Mouse (Mus musculus): Measurements from ENCODE around the gene Vmn1r3. TPM values are rescaled to one million over a fixed set of nuclear protein-coding genes. Genes with fewer than 3 reads are reported as not detected.
"Not testable (repeated sequence)": the region's sequence is repeated elsewhere in the genome, so short reads cannot be mapped to it uniquely, and the experiment has no call there.

Gene Vmn1r3
- not detected in 2 replicates for polyA plus RNA-seq (2014; fragmentation: Nextera tagmentation; extraction: Ambion mirVana)

DNA sequence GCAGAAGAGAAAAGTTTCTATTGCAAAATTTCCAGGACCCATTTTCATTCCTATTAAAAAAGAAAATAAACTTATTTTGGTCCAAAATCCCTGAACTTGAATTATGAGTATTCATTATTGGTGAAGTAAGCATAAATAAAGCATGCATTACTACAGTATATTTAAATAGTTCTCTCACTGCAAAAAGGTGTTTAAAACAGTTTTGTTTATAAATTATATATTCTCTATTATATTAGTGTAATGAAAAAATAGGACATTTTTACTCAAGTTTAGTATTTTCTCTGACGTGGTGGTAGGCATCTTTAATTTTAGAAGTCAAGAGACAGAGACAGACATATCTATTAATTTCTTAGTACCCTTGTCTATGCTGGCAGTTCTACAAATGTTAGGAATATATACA lies at the start of gene Vmn1r3:
Vmn1r3 (minus strand) TSS at position 101 of the 400 bp plus-strand sequence.
- not testable (repeated sequence) for H3K9ac ChIP-seq (ENCODE audit: low read depth, low read length); DNase-seq (ENCODE audit: low spot score); H3K4me3 ChIP-seq (ENCODE audit: low read depth, low read length); H3K27me3 ChIP-seq (replicated peaks; ENCODE audit: control insufficient read depth, insufficient read depth, low read length); H3K27ac ChIP-seq (replicated peaks; ENCODE audit: low read depth, low read length); H3K4me2 ChIP-seq (ENCODE audit: low read depth, low read length); H3K36me3 ChIP-seq (ENCODE audit: control insufficient read depth, insufficient read depth, low read length); ATAC-seq (ENCODE audit: low read depth); H3K4me1 ChIP-seq (ENCODE audit: control insufficient read depth, insufficient read depth, low read length)
- H3K9me3 ChIP-seq (ENCODE audit: control insufficient read depth, low read length), result peaks cover 17% of the 10 kb centered on the region
- WGBS, result 72% methylated on average over 1 of the region's 1 CpGs

- no peaks in the 10 kb centered on the region for H3K36me3 ChIP-seq (ENCODE audit: control insufficient read depth, insufficient read depth, low read length)
- ATAC-seq (ENCODE audit: low read depth), result no peak
- DNase-seq (ENCODE audit: low spot score), result peak; percentile 70
- WGBS, result 70% methylated on average over 6 of the region's 6 CpGs
- H3K27me3 ChIP-seq (replicated peaks; ENCODE audit: control insufficient read depth, insufficient read depth, low read length), result no peaks in the 10 kb centered on the region; the same call in 1 of the 2 replicates
- no peak overlapping the region for H3K4me3 ChIP-seq (ENCODE audit: low read depth, low read length)
- H3K4me2 ChIP-seq (ENCODE audit: low read depth, low read length), result no peak overlapping the region
- H3K4me1 ChIP-seq (ENCODE audit: control insufficient read depth, insufficient read depth, low read length), result no peaks in the 10 kb centered on the region
- no peak overlapping the region for H3K27ac ChIP-seq (replicated peaks; ENCODE audit: low read depth, low read length)
- no peak overlapping the region for H3K9ac ChIP-seq (ENCODE audit: low read depth, low read length)
- H3K9me3 ChIP-seq (ENCODE audit: control insufficient read depth, low read length), result peaks cover 17% of the 10 kb centered on the region
Measured at GRCm38 (mm10) chr4:3232053-3232452, 46.9 kb upstream of the Vmn1r3 start.

DNA sequence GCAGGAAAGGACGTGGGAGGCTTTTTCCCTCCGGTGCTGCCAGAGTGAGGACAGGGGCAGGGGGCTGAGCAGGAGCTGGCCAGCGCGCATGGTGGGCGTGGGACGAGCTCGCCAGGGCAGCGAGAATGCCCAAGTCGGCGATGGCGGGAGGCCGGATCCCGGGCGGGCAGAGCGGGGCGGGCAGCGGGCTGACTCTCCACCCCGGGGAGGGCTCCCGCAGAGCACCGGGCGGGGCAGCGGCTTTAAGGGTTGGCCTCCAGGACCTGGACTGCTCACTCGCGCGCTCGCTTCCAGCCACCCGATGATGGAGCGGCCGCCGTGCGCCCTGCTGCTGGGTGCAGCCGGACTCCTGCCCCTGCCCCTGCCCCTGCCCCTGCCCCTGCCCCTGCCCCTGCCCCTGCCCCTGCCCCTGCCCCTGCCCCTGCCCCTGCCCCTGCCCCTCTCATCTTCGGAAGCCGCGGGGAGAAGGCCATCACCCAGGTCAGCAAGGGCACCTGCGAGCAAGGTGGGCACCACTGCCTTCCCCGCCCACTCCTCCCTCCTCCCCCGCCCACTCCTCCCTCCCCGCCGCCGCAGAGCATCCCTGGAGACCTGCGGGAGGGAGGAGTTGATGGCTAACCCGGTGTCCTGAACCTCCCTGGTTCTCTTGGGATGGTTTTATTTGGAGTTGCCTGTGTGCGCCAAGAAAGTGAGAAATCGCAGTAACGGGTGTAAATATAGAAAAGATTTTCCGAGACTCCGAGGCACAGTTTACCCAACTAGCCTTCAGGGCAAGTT lies 45.9 kb upstream of the Vmn1r3 start:
- peaks cover 26% of the 10 kb centered on the region for H3K9me3 ChIP-seq (ENCODE audit: control insufficient read depth, low read length)
- H3K27me3 ChIP-seq (replicated peaks; ENCODE audit: control insufficient read depth, insufficient read depth, low read length), result no peaks in the 10 kb centered on the region; the same call in 1 of the 2 replicates
- peak overlapping the region; percentile 26; the same call in 1 of the 2 replicates for H3K9ac ChIP-seq (ENCODE audit: low read depth, low read length)
- H3K4me1 ChIP-seq (ENCODE audit: control insufficient read depth, insufficient read depth, low read length), result no peaks in the 10 kb centered on the region
- DNase-seq (ENCODE audit: low spot score) (no peak), ATAC-seq (ENCODE audit: low read depth) (no peak)
- WGBS, result 29% methylated on average over 8 of the region's 48 CpGs
- no peak overlapping the region for H3K27ac ChIP-seq (replicated peaks; ENCODE audit: low read depth, low read length)
- no peaks in the 10 kb centered on the region for H3K36me3 ChIP-seq (ENCODE audit: control insufficient read depth, insufficient read depth, low read length)
- H3K4me3 ChIP-seq (ENCODE audit: low read depth, low read length), result peak overlapping the region; percentile 30
- peak overlapping the region; percentile 57 for H3K4me2 ChIP-seq (ENCODE audit: low read depth, low read length)

GRCm38 (mm10) chr4:3229532-3229931 lies 44.4 kb upstream of the Vmn1r3 start:
- 70% methylated on average over 4 of the region's 4 CpGs for WGBS
- Histone ChIP-seq H3K9ac (ENCODE audit: low read depth, low read length) (no peak overlapping the region), H3K9me3 (ENCODE audit: control insufficient read depth, low read length) (peaks cover 41% of the 10 kb centered on the region), H3K4me1 (ENCODE audit: control insufficient read depth, insufficient read depth, low read length) (no peaks in the 10 kb centered on the region), H3K36me3 (ENCODE audit: control insufficient read depth, insufficient read depth, low read length) (no peaks in the 10 kb centered on the region), H3K4me2 (ENCODE audit: low read depth, low read length) (no peak overlapping the region), H3K4me3 (ENCODE audit: low read depth, low read length) (no peak overlapping the region), H3K27ac (replicated peaks; ENCODE audit: low read depth, low read length) (no peak overlapping the region), H3K27me3 (replicated peaks; ENCODE audit: control insufficient read depth, insufficient read depth, low read length) (no peaks in the 10 kb centered on the region; the same call in 1 of the 2 replicates)
- peak; percentile 35; the same call in 1 of the 2 replicates for ATAC-seq (ENCODE audit: low read depth)
- peak; percentile 51 for DNase-seq (ENCODE audit: low spot score)

DNA sequence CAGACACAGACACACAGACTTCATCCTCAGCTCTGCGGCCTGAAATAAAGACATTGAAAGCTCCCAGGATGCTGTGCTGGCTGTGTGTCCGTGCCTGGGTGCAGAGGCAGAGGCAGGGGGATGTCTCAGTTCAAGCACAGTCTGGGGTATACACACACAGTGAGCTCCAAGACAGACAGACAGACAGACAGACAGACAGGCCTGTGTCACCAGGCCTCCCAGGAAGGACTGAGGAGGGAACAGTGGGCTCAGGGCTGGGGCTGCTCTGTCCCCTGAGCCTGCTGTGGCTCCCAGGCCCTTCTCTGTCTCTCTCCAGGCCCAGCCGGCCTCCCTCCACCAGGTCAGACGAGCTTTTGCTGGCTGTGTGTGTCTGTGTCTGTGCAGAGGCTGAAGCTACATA lies 43.3 kb upstream of the Vmn1r3 start:
- Histone ChIP-seq H3K27ac (replicated peaks; ENCODE audit: low read depth, low read length) (no peak overlapping the region), H3K27me3 (replicated peaks; ENCODE audit: control insufficient read depth, insufficient read depth, low read length) (no peaks in the 10 kb centered on the region; the same call in 1 of the 2 replicates), H3K4me2 (ENCODE audit: low read depth, low read length) (no peak overlapping the region), H3K9ac (ENCODE audit: low read depth, low read length) (no peak overlapping the region), H3K36me3 (ENCODE audit: control insufficient read depth, insufficient read depth, low read length) (no peaks in the 10 kb centered on the region), H3K4me1 (ENCODE audit: control insufficient read depth, insufficient read depth, low read length) (no peaks in the 10 kb centered on the region), H3K4me3 (ENCODE audit: low read depth, low read length) (no peak overlapping the region), H3K9me3 (ENCODE audit: control insufficient read depth, low read length) (peaks cover 41% of the 10 kb centered on the region)
- ATAC-seq (ENCODE audit: low read depth), result no peak
- WGBS, result 66% methylated on average over 4 of the region's 4 CpGs
- peak; percentile 5 for DNase-seq (ENCODE audit: low spot score)

DNA sequence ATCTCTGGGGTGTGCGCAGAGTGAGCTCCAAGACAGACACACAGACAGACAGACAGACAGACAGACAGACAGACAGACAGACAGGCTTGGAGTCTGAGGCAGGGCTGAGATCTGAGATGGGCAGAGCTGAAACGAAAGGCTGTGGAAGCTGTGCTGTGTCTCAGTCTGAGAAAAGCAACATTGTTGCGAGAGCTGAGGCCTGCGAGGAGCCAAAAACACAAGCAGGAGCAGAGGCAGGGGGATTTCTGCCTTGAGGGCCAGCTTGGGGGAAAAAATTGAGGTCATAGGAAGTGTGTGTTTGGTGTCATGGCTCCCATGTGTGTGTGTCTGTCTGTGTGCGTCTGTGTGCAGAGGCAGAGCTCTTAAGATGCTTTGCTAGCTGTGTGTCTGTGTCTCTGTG lies 42.6 kb upstream of the Vmn1r3 start:
- Histone ChIP-seq H3K9me3 (ENCODE audit: control insufficient read depth, low read length) (peaks cover 41% of the 10 kb centered on the region), H3K27ac (replicated peaks; ENCODE audit: low read depth, low read length) (no peak overlapping the region), H3K36me3 (ENCODE audit: control insufficient read depth, insufficient read depth, low read length) (no peaks in the 10 kb centered on the region), H3K27me3 (replicated peaks; ENCODE audit: control insufficient read depth, insufficient read depth, low read length) (no peaks in the 10 kb centered on the region; the same call in 1 of the 2 replicates), H3K4me3 (ENCODE audit: low read depth, low read length) (no peak overlapping the region), H3K4me1 (ENCODE audit: control insufficient read depth, insufficient read depth, low read length) (no peaks in the 10 kb centered on the region), H3K9ac (ENCODE audit: low read depth, low read length) (no peak overlapping the region), H3K4me2 (ENCODE audit: low read depth, low read length) (no peak overlapping the region)
- DNase-seq (ENCODE audit: low spot score), result no peak
- no peak for ATAC-seq (ENCODE audit: low read depth)
- WGBS, result 60% methylated on average over 5 of the region's 5 CpGs

GRCm38 (mm10) chr4:3226488-3226887 lies 41.3 kb upstream of the Vmn1r3 start:
- no peaks in the 10 kb centered on the region for H3K36me3 ChIP-seq (ENCODE audit: control insufficient read depth, insufficient read depth, low read length)
- DNase-seq (ENCODE audit: low spot score) (peak; percentile 2), ATAC-seq (ENCODE audit: low read depth) (no peak)
- no peak overlapping the region for H3K4me2 ChIP-seq (ENCODE audit: low read depth, low read length)
- H3K27me3 ChIP-seq (replicated peaks; ENCODE audit: control insufficient read depth, insufficient read depth, low read length), result no peaks in the 10 kb centered on the region; the same call in 1 of the 2 replicates
- H3K4me1 ChIP-seq (ENCODE audit: control insufficient read depth, insufficient read depth, low read length), result no peaks in the 10 kb centered on the region
- peaks cover 37% of the 10 kb centered on the region for H3K9me3 ChIP-seq (ENCODE audit: control insufficient read depth, low read length)
- no peak overlapping the region for H3K4me3 ChIP-seq (ENCODE audit: low read depth, low read length)
- H3K9ac ChIP-seq (ENCODE audit: low read depth, low read length), result no peak overlapping the region
- WGBS, result 64% methylated on average over 3 of the region's 3 CpGs
- H3K27ac ChIP-seq (replicated peaks; ENCODE audit: low read depth, low read length), result no peak overlapping the region

DNA sequence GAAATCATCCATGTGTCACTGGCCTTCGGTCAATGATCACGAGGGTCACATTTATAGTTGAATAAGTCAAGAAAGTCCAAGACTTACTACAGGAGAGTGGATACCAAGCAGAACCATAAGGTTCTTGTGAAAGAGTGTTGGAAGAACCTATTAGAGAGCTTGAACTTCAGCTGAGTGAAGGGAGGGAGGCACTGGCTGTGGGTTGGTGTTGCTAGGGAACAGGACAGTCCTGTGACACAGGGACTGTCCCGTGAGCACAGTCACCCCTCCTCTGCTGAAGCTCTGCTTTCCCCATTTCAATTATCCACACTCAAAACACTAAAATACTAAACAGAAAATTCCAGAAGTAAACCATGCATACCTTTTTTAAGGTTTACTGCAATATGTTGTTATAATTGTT lies 40.3 kb upstream of the Vmn1r3 start:
- H3K36me3 ChIP-seq (ENCODE audit: control insufficient read depth, insufficient read depth, low read length); H3K4me3 ChIP-seq (ENCODE audit: low read depth, low read length); H3K4me1 ChIP-seq (ENCODE audit: control insufficient read depth, insufficient read depth, low read length); H3K4me2 ChIP-seq (ENCODE audit: low read depth, low read length); ATAC-seq (ENCODE audit: low read depth); H3K27ac ChIP-seq (replicated peaks; ENCODE audit: low read depth, low read length); DNase-seq (ENCODE audit: low spot score); H3K27me3 ChIP-seq (replicated peaks; ENCODE audit: control insufficient read depth, insufficient read depth, low read length); H3K9ac ChIP-seq (ENCODE audit: low read depth, low read length): not testable (repeated sequence)
- 54% methylated on average over 3 of the region's 3 CpGs for WGBS
- H3K9me3 ChIP-seq (ENCODE audit: control insufficient read depth, low read length), result peaks cover 37% of the 10 kb centered on the region

DNA sequence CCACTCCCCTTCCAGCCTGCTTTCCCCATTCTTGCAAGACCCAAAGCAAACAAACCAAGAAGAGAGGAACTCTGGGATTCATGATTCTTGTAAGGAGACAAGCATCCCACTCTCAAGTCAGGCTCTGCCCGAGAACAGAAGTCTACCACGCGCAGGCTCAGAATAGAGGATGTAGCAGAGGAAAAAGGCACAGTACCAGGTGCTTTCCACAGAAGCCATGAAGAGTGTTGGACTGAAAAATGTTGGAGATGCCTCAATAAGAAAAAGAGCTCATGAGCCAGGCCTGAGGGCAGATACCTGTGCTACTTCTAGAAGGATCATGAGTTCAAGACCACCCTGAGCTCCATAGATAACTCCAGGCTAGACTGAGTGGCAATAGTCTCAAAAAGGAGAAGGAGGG lies 39.7 kb upstream of the Vmn1r3 start:
- H3K27me3 ChIP-seq (replicated peaks; ENCODE audit: control insufficient read depth, insufficient read depth, low read length); H3K36me3 ChIP-seq (ENCODE audit: control insufficient read depth, insufficient read depth, low read length); H3K4me1 ChIP-seq (ENCODE audit: control insufficient read depth, insufficient read depth, low read length); H3K4me3 ChIP-seq (ENCODE audit: low read depth, low read length); H3K27ac ChIP-seq (replicated peaks; ENCODE audit: low read depth, low read length); ATAC-seq (ENCODE audit: low read depth); DNase-seq (ENCODE audit: low spot score); H3K9ac ChIP-seq (ENCODE audit: low read depth, low read length); H3K4me2 ChIP-seq (ENCODE audit: low read depth, low read length): not testable (repeated sequence)
- WGBS, result 45% methylated on average over 3 of the region's 3 CpGs
- peaks cover 36% of the 10 kb centered on the region for H3K9me3 ChIP-seq (ENCODE audit: control insufficient read depth, low read length)
